Mouse (Mus musculus): Measurements from ENCODE around the gene Cubn. TPM values are rescaled to one million over a fixed set of nuclear protein-coding genes. Genes with fewer than 3 reads are reported as not detected.

Cubn gene
- polyA plus RNA-seq, 1 experiment from 2014 or later, result not detected

- no peak overlapping the region for H3K27ac ChIP-seq
- 96% methylated on average over 3 of the region's 5 CpGs for WGBS (ENCODE audit: missing documents)
- no peaks in the 10 kb centered on the region for H3K36me3 ChIP-seq (ENCODE audit: inconsistent target)
- no peak overlapping the region for H3K4me3 ChIP-seq (ENCODE audit: inconsistent target)
- H3K79me2 ChIP-seq (ENCODE audit: inconsistent target), result no peaks in the 10 kb centered on the region
Measured at GRCm38 (mm10) chr2:13372256-13372824, 119.3 kb downstream of the Cubn start.

DNA sequence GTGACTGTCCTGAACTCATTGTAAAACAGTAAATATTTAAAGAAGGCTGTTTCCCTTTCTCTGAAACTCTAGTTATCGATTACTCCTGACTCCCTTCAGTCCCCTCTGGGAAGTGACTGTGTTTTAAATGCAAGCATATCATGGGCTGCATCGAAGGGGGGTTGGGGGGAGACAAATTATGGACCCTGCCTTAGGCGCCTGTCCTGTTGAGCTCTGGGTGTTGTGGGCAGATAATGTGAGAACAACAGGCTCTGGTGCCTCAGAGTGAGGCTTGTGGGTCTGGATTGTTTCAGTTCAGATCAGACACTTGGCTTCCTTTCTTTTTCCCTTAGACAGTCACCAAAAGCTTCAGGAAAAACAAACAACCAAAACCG, 119.8 kb downstream of the Cubn start:
- H3K79me2 ChIP-seq (ENCODE audit: inconsistent target), result no peaks in the 10 kb centered on the region
- no peak overlapping the region for H3K4me3 ChIP-seq (ENCODE audit: inconsistent target)
- H3K27ac ChIP-seq, result no peak overlapping the region
- WGBS (ENCODE audit: missing documents), result 69% methylated on average over 3 of the region's 4 CpGs
- no peaks in the 10 kb centered on the region for H3K36me3 ChIP-seq (ENCODE audit: inconsistent target)

DNA sequence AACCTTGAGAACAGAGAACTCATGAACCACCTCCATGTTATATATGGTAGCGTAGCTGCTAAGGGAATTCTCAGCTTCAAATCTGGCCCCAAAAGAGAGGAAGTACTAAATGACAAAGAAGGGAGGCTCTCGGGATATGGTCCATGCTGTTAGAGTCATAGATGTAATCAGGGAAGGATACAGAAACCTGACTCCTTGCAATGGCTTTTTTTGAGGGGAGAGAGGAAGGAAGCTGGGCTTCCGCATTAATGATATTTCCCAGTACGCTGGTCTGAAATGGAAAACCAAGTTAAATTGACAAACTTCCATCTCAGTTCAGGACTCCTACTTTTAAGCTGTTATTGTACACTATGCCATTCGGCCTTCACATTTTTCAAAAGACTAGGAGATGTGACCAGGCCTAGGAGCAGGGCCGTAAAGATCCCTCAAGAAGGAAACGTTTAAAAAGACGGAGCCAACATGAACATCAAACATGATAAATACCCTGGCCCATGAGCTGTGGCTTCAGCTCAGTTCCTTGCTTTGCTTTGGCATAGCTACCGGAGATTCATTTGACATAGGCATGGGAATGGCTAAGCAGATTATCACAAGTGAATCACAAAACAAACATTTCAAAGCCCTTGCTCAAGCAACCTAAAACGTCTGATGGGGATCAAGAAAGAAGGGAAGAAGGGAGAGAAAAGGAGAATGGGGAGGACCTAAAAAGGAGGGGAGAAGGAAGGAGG, 120.4 kb downstream of the Cubn start:
- 90% methylated on average over 10 of the region's 10 CpGs for WGBS (ENCODE audit: missing documents)
- Histone ChIP-seq H3K79me2 (ENCODE audit: inconsistent target) (no peaks in the 10 kb centered on the region), H3K27ac (no peak overlapping the region), H3K4me3 (ENCODE audit: inconsistent target) (no peak overlapping the region), H3K36me3 (ENCODE audit: inconsistent target) (no peaks in the 10 kb centered on the region)

GRCm38 (mm10) chr2:13370556-13370955, 121.1 kb downstream of the Cubn start:
- no peaks in the 10 kb centered on the region for H3K79me2 ChIP-seq (ENCODE audit: inconsistent target)
- WGBS (ENCODE audit: missing documents), result 93% methylated on average over 2 of the region's 2 CpGs
- no peak overlapping the region for H3K4me3 ChIP-seq (ENCODE audit: inconsistent target)
- no peaks in the 10 kb centered on the region for H3K36me3 ChIP-seq (ENCODE audit: inconsistent target)
- no peak overlapping the region for H3K27ac ChIP-seq

DNA sequence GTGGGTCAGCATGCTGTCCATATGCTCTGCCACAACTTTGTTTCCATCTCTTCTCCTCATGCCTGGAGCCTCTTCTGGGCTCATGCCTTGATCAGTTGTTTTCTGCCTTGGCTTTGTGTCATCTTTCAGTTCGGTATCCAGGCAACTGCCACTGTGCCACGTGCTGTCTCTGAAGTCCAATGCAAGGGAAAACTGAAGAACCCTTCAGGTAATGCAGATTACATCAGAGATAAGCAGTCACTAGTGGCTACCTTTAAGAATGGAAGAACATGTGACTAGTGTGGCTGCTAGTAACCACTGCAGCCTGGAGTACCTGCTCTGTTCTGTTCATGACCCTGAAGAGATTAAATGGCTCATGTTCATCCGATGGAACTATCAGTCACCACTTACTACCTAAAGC, 123.1 kb downstream of the Cubn start:
- Histone ChIP-seq H3K36me3 (ENCODE audit: inconsistent target) (no peaks in the 10 kb centered on the region), H3K27ac (no peak overlapping the region), H3K79me2 (ENCODE audit: inconsistent target) (no peaks in the 10 kb centered on the region), H3K4me3 (ENCODE audit: inconsistent target) (no peak overlapping the region)
- WGBS (ENCODE audit: missing documents), result 90% methylated on average over 3 of the region's 3 CpGs

DNA sequence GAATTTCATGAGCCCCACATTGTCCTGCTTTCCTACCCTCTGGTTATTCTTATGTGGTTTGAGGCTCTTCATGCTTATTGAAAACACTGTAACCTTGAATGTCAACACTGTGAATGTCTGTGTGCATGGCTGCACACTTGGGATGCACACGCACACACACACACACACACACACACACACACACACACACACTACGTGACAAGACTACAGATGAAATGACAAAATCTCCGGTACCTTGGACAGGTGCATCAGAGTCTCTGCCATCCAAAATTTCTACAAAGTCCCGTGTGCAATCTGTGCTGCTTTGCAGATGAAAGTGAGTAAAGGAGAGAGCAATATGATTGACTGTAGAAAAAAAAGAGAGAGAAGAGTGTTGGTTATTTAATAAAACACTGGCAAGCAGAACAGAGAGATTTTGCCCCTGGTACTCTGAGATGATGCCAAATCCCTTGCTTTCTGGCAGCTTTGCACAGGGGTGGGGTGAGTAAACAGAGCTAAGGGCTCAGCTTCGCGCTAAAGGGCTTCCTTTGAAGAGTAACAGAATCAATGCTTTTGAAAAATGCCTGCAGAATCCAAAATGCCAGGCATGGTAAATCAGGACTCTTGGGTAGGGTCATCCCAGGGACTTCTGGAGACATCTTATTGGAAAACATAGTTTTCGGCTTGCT, 133.6 kb downstream of the Cubn start:
- 96% methylated on average over 6 of the region's 7 CpGs for WGBS (ENCODE audit: missing documents)
- Histone ChIP-seq H3K4me3 (ENCODE audit: inconsistent target) (no peak overlapping the region), H3K27ac (no peak overlapping the region), H3K36me3 (ENCODE audit: inconsistent target) (no peaks in the 10 kb centered on the region), H3K79me2 (ENCODE audit: inconsistent target) (no peaks in the 10 kb centered on the region)

DNA sequence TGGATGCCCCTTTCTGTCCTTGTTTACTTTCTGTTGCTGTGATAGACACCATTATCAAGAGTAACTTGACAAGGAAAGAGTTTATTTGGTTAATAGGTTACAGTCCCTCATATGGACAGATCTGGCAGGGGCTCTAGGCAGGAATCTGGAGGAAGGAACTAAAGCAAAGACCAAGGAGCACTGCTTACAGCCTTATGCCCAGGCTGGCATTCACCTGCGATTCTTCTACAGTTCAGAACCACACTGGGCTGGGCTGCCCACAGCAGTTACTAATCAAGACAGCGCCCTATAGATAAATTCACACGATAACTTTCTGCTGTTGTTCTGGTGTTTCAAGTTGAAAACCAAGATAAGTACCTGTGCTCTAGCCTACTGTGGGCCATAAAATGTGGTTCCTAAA, 138.8 kb downstream of the Cubn start:
- no peak overlapping the region for H3K4me3 ChIP-seq (ENCODE audit: inconsistent target)
- no peaks in the 10 kb centered on the region for H3K36me3 ChIP-seq (ENCODE audit: inconsistent target)
- 89% methylated on average over 3 of the region's 3 CpGs for WGBS (ENCODE audit: missing documents)
- H3K79me2 ChIP-seq (ENCODE audit: inconsistent target), result no peaks in the 10 kb centered on the region
- H3K27ac ChIP-seq, result no peak overlapping the region

DNA sequence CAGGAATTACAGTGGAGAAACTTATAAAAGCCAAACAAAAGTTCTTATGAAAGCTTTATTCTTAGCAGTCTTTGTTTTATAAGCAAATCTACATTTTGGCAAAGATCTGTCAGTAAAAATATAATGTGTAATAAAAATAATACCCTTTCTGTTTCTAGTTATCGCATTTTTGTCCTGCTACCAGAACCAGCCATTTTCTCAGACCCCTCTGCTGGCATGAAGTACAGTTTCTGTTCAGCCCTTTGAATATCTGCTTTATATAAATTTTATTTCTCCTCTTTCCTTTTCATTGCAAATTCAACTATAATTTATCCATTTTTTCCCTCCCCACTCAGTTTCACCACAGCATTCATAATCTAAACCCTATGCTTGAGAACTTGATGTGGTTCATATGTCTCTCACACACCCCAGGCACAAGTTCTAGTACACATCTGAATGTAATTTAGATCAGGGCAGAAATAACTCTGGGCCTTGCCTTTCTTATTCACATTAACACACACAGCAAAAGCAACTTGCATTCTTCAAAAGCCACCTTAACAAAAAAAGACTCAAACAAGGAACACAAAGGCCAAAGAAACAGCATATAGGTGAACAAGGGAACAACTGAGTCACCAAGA, 139.4 kb downstream of the Cubn start:
- H3K36me3 ChIP-seq (ENCODE audit: inconsistent target), result no peaks in the 10 kb centered on the region
- H3K4me3 ChIP-seq (ENCODE audit: inconsistent target), result no peak overlapping the region
- no peaks in the 10 kb centered on the region for H3K79me2 ChIP-seq (ENCODE audit: inconsistent target)
- WGBS (ENCODE audit: missing documents), result no CpG with 5 or more reads among the region's 1 CpGs
- H3K27ac ChIP-seq, result no peak overlapping the region

- no peak overlapping the region for H3K27ac ChIP-seq
- 85% methylated on average over 7 of the region's 7 CpGs for WGBS (ENCODE audit: missing documents)
- no peak overlapping the region for H3K4me3 ChIP-seq (ENCODE audit: inconsistent target)
- H3K36me3 ChIP-seq (ENCODE audit: inconsistent target), result no peaks in the 10 kb centered on the region
- no peaks in the 10 kb centered on the region for H3K79me2 ChIP-seq (ENCODE audit: inconsistent target)
Measured at GRCm38 (mm10) chr2:13342325-13342926, 149.2 kb downstream of the Cubn start.

GRCm38 (mm10) chr2:13335446-13335845, 156.2 kb downstream of the Cubn start:
- WGBS (ENCODE audit: missing documents), result 83% methylated on average over 4 of the region's 4 CpGs
- no peaks in the 10 kb centered on the region for H3K36me3 ChIP-seq (ENCODE audit: inconsistent target)
- no peak overlapping the region for H3K27ac ChIP-seq
- H3K4me3 ChIP-seq (ENCODE audit: inconsistent target), result no peak overlapping the region
- H3K79me2 ChIP-seq (ENCODE audit: inconsistent target), result no peaks in the 10 kb centered on the region

DNA sequence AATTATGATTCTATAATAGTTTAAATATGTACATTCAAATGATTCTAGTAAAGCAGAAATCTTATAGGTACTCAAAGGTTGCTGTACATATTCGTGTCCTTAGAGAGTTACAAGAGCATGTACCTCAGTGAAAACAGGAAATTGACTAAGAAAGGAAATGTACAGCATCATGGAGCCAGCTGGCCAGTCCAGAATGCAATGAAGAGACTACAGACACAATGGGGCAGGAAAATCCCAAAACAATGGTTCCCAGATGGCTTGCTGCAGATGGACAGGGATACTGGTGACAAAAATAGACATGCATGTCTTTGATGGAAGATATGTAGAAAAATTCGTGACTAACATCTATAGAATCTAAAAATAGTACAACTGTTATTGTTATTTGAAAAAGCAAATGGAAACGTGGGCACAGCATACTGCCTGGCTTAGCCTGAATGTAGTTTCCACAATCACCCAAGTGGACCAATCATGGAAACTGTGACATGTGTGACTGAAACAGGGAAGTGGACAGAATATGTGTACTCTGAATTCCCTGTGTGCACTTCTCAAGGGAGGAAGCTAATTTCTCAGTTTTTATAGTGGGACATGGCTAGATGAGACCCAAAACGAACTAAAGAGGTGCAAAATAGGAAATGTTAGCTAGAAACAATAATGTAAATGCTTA, 161.7 kb downstream of the Cubn start:
- H3K27ac ChIP-seq, result no peak overlapping the region
- H3K4me3 ChIP-seq (ENCODE audit: inconsistent target), result no peak overlapping the region
- H3K36me3 ChIP-seq (ENCODE audit: inconsistent target), result no peaks in the 10 kb centered on the region
- no peaks in the 10 kb centered on the region for H3K79me2 ChIP-seq (ENCODE audit: inconsistent target)
- WGBS (ENCODE audit: missing documents), result 41% methylated on average over 4 of the region's 4 CpGs

- no peak overlapping the region for H3K27ac ChIP-seq
- WGBS (ENCODE audit: missing documents), result 86% methylated on average over 3 of the region's 3 CpGs
- no peak overlapping the region for H3K4me3 ChIP-seq (ENCODE audit: inconsistent target)
- no peaks in the 10 kb centered on the region for H3K36me3 ChIP-seq (ENCODE audit: inconsistent target)
- H3K79me2 ChIP-seq (ENCODE audit: inconsistent target), result no peaks in the 10 kb centered on the region
Measured at GRCm38 (mm10) chr2:13303376-13303775, 188.2 kb downstream of the Cubn start.

GRCm38 (mm10) chr2:13299031-13299430, 192.6 kb downstream of the Cubn start:
- Histone ChIP-seq H3K27ac (no peak overlapping the region), H3K4me3 (ENCODE audit: inconsistent target) (no peak overlapping the region), H3K79me2 (ENCODE audit: inconsistent target) (no peaks in the 10 kb centered on the region), H3K36me3 (ENCODE audit: inconsistent target) (no peaks in the 10 kb centered on the region)
- WGBS (ENCODE audit: missing documents), result 10% methylated on average over 3 of the region's 3 CpGs

GRCm38 (mm10) chr2:13297733-13298132, 193.9 kb downstream of the Cubn start:
- WGBS (ENCODE audit: missing documents), result 82% methylated on average over 5 of the region's 5 CpGs
- no peaks in the 10 kb centered on the region for H3K79me2 ChIP-seq (ENCODE audit: inconsistent target)
- no peak overlapping the region for H3K4me3 ChIP-seq (ENCODE audit: inconsistent target)
- no peak overlapping the region for H3K27ac ChIP-seq
- no peaks in the 10 kb centered on the region for H3K36me3 ChIP-seq (ENCODE audit: inconsistent target)
